Mouse (Mus musculus) kidney, adult 2 months (tissue): ENCODE measurements around the gene Cyp1b1.

Experiments
- CTCF ChIP-seq: fragments of 200-500 bp; conservative IDR thresholded peaks from 2 replicates; pipeline ENCODE4 v1.5.1; 2011; ENCODE audit warnings: low read depth, mild to moderate bottlenecking, control low read depth, low read length, moderate library complexity, mixed read lengths; ENCODE audit not compliant: insufficient read depth, insufficient read length
- POLR2A ChIP-seq: fragments of 200-500 bp; IDR thresholded peaks from one replicate; pipeline ENCODE4 v1.6.1; 2011; ENCODE audit warnings: low read depth, low read length, control low read depth

- TF ChIP-seq CTCF (peak; percentile 63), POLR2A (no peak)
These were observed 15.7 kb downstream of the Cyp1b1 start for GRCm38 (mm10) chr17:79699197-79699596.
